Mouse (Mus musculus): ENCODE results near the gene Taco1.

Gene Taco1

DNA sequence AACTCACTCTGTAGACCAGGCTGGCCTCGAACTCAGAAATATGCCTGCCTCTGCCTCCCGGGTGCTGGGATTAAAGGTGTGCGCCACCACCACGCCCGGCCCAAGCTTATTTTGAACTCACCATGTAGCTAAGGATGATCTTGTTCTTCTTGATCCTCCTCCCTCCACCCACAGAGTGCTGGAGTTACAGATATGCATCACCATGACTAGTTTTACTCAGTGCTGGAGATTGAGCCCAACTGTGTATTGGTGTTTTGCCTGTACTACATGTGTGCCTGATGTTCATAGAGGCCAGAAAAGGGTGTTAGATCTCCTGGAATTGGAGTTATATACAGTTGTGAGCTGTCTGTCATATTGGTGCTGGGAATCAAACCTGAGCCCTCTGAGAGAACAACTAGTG, 56.4 kb downstream of the Taco1 start:
- TF ChIP-seq NANOG (IDR thresholded peaks at IDR 0.05; ENCODE audit: borderline replicate concordance, low read length) (no peak), POU5F1 (IDR thresholded peaks at IDR 0.05; ENCODE audit: borderline replicate concordance, low read length) (no peak), CTCF (conservative IDR thresholded peaks at IDR 0.05; ENCODE audit: low read length) (no peak)
- Histone ChIP-seq H3K36me3 (ENCODE audit: insufficient read depth, low read length) (peaks cover 63% of the 10 kb centered on the region), H3K4me1 (replicated peaks; ENCODE audit: low read depth, low read length) (no peaks in the 10 kb centered on the region), H3K27me3 (ENCODE audit: insufficient read depth, low read length) (no peaks in the 10 kb centered on the region), H3K9me3 (ENCODE audit: low read length) (no peaks in the 10 kb centered on the region), H3K4me3 (replicated peaks; ENCODE audit: low read length) (no peak overlapping the region)

DNA sequence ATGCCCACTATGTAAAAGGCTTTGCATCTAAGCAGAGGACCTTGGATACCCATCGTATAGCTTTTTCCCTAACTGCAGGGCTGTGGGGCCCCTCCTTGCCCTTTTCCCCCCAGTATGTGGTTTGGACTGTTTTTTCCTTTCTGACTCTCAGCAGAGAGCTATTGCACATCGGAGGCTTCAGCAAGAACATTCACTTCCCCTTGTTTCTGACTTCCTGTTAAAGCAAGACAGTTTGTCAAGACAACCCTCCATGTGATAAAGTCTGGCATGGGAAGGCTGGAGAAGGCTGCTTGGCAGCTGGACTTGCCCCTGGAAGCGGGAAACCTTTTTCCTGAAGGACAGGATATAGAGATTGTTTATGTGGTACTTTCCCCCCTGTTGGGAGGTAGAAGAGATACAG, 56.9 kb downstream of the Taco1 start:
- TF ChIP-seq NANOG (IDR thresholded peaks at IDR 0.05; ENCODE audit: borderline replicate concordance, low read length) (no peak), POU5F1 (IDR thresholded peaks at IDR 0.05; ENCODE audit: borderline replicate concordance, low read length) (no peak), CTCF (conservative IDR thresholded peaks at IDR 0.05; ENCODE audit: low read length) (no peak)
- H3K4me1 ChIP-seq (replicated peaks; ENCODE audit: low read depth, low read length) = no peaks in the 10 kb centered on the region
- no peak overlapping the region for H3K4me3 ChIP-seq (replicated peaks; ENCODE audit: low read length)
- peaks cover 58% of the 10 kb centered on the region for H3K36me3 ChIP-seq (ENCODE audit: insufficient read depth, low read length)
- H3K27me3 ChIP-seq (ENCODE audit: insufficient read depth, low read length) = no peaks in the 10 kb centered on the region
- H3K9me3 ChIP-seq (ENCODE audit: low read length) = no peaks in the 10 kb centered on the region
